Comparison of ENCODE assay signal across 9 mouse cellular contexts in genomic region chr8:85661995-85662394, GRCm38 (mm10). TPM values are rescaled to one million over a fixed set of nuclear protein-coding genes. Genes with fewer than 3 reads are reported as not detected.
A peak's percentile ranks its signal among the peaks of the same experiment; 100 is the strongest.
DNase-seq lines count a peak whose midpoint lies in the region; ATAC-seq and TF ChIP-seq lines count a peak whose summit lies in the region.
"Had no signal": no experiment of that assay in that cellular context is flagged by ENCODE, and none has a peak within 500 bp of the region (broad histone marks: within the 10 kb centered on the region; RNA-seq: fewer than 3 reads in every experiment).

No protein-coding gene starts in this region.

- no peak overlapping the region for H3K4me3 ChIP-seq in forebrain, postnatal 0 days (ENCODE audit: low read depth, low read length)
- no peak overlapping the region for H3K4me3 ChIP-seq in forebrain, embryonic 15.5 days
- H3K4me3 ChIP-seq: limb, embryonic 15.5 days had no signal

- peaks cover 9% of the 10 kb centered on the region; the same call in 1 of the 2 replicates for H3K36me3 ChIP-seq in forebrain, postnatal 0 days (ENCODE audit: insufficient read depth)
- peaks cover 16% of the 10 kb centered on the region; the same call in 1 of the 2 replicates for H3K36me3 ChIP-seq in forebrain, embryonic 15.5 days
- H3K36me3 ChIP-seq: limb, embryonic 15.5 days had no signal

- no peaks in the 10 kb centered on the region for H3K9me3 ChIP-seq in forebrain, postnatal 0 days (ENCODE audit: low read length)
- no peaks in the 10 kb centered on the region for H3K9me3 ChIP-seq in forebrain, embryonic 15.5 days
- H3K9me3 ChIP-seq: limb, embryonic 15.5 days had no signal

- peak; percentile 61 for TF ChIP-seq CTCF in forebrain, postnatal 0 days (IDR thresholded peaks at IDR 0.05; ENCODE audit: low read depth)

- H3K4me2 ChIP-seq in forebrain, postnatal 0 days (ENCODE audit: low read depth) = no peak overlapping the region
- H3K4me2 ChIP-seq in forebrain, embryonic 15.5 days (replicated peaks) = no peak overlapping the region
- H3K4me2 ChIP-seq: limb, embryonic 15.5 days had no signal

- ATAC-seq in forebrain, postnatal 0 days = peak; percentile 54; the same call in 1 of the 2 replicates
- ATAC-seq in forebrain, embryonic 15.5 days (replicated peaks) = no peak
- peak; percentile 59; the same call in 1 of the 2 replicates for ATAC-seq in frontal cortex, adult (ENCODE audit: low TSS enrichment)

- H3K27ac ChIP-seq in forebrain, postnatal 0 days (ENCODE audit: low read depth, low read length) = no peak overlapping the region
- no peak overlapping the region for H3K27ac ChIP-seq in forebrain, embryonic 15.5 days (replicated peaks)
- H3K27ac ChIP-seq: limb, embryonic 15.5 days had no signal

- H3K4me1 ChIP-seq in forebrain, postnatal 0 days (ENCODE audit: insufficient read depth) = no peaks in the 10 kb centered on the region
- H3K4me1 ChIP-seq in forebrain, embryonic 15.5 days = no peaks in the 10 kb centered on the region
- H3K4me1 ChIP-seq: limb, embryonic 15.5 days had no signal

- no peak overlapping the region for H3K9ac ChIP-seq in forebrain, postnatal 0 days
- no peak overlapping the region for H3K9ac ChIP-seq in forebrain, embryonic 15.5 days (replicated peaks)
- H3K9ac ChIP-seq: limb, embryonic 15.5 days had no signal

- peak; percentile 67 for DNase-seq in forebrain, postnatal 0 days
- peak; percentile 73 for DNase-seq in A20 (ENCODE audit: low read depth, low spot score)
- DNase-seq in brain, adult 2 months (ENCODE audit: low read depth, low spot score) = peak; percentile 75
- DNase-seq in kidney, postnatal 36 days = peak; percentile 44 to 86
- DNase-seq in lung, postnatal 14 days = peak; percentile 72
- DNase-seq in spleen, postnatal 36 days (ENCODE audit: low spot score in 2 of 2) = peak; percentile 16 to 22

- H3K27me3 ChIP-seq in forebrain, postnatal 0 days (ENCODE audit: insufficient read depth, low read length) = no peaks in the 10 kb centered on the region
- H3K27me3 ChIP-seq in forebrain, embryonic 15.5 days = no peaks in the 10 kb centered on the region
- H3K27me3 ChIP-seq: limb, embryonic 15.5 days had no signal

- WGBS in forebrain, postnatal 0 days = 62% methylated on average over 5 of the region's 5 CpGs
- 69% methylated on average over 5 of the region's 5 CpGs for WGBS in forebrain, embryonic 15.5 days

RNA-seq across cellular contexts. Expression of gene Neto2, which starts 38.7 kb away (rescaled TPM):
- total RNA-seq in forebrain, postnatal 0 days (2014; rRNA removed) = 186 and 225 TPM in 2 replicates
- polyA plus RNA-seq in forebrain, postnatal 0 days (2015; fragmentation: Nextera tagmentation; extraction: Ambion mirVana) = 65.3 and 71.4 TPM in 2 replicates
- polyA plus RNA-seq in forebrain, embryonic 15.5 days (2015; fragmentation: Nextera tagmentation; extraction: Ambion mirVana) = 63.1 and 72.4 TPM in 2 replicates

Comparison
In these comparisons a context has a peak if more than half of its experiments do, and no peak if none do; other contexts are left out.
1. DNase-seq: peak in every context shown above with its lines; median percentile 75 in brain, adult 2 months; 73 in A20; 72 in lung, postnatal 14 days; 67 in forebrain, postnatal 0 days; 65 in kidney, postnatal 36 days; 19 in spleen, postnatal 36 days.